Mouse (Mus musculus) cerebellum, adult 2 months (tissue): ENCODE results near the gene Tm4sf19.

ENCODE experiments used
- CTCF ChIP-seq: fragments of 200-500 bp; IDR thresholded peaks from 2 replicates; pipeline ENCODE4 v1.5.1; 2011; ENCODE audit warnings: low read depth, mild to moderate bottlenecking, control low read depth, low read length, moderate library complexity, borderline replicate concordance; ENCODE audit not compliant: insufficient read depth
- POLR2A ChIP-seq: fragments of 200-500 bp; IDR thresholded peaks from 2 replicates; pipeline ENCODE4 v1.6.1; 2011; ENCODE audit warnings: low read length, control low read depth, borderline replicate concordance; ENCODE audit not compliant: insufficient read depth

DNA sequence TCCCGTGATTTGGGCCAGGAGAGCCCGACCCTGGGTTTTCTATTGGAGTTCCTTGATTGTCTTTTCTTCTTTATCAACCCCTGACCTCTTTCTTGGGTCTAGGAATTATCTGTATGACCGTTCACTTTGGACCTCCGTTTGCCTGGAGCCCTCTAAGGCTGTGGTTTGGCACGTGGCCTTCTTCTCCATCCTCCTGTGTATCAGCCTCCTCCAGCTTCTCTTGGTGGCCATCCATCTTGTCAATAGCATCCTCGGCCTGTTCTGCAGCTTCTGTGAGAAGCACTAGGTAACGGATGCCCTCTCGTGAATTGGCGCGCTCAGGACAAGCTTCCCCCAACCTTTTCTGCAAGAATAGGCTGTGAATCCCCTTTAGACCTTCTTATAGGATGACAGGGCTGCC is 7.4 kb downstream of the Tm4sf19 start:
- TF ChIP-seq CTCF, result no peak
- no peak for TF ChIP-seq POLR2A
